Mouse (Mus musculus) ES-Bruce4 (cell line): ENCODE data around the gene Napepld.

Experiments
- CTCF ChIP-seq: IDR thresholded peaks from one replicate; pipeline ENCODE4 v1.8.1; 2011; ENCODE audit warnings: low read depth, low read length
- EP300 ChIP-seq: IDR thresholded peaks from 2 replicates; pipeline ENCODE4 v1.6.1; 2011; ENCODE audit warnings: low read depth, low read length; ENCODE audit not compliant: insufficient read depth
- POLR2A ChIP-seq: IDR thresholded peaks from one replicate; pipeline ENCODE4 v1.8.1; 2011; ENCODE audit warnings: low read length; ENCODE audit not compliant: insufficient read depth

DNA sequence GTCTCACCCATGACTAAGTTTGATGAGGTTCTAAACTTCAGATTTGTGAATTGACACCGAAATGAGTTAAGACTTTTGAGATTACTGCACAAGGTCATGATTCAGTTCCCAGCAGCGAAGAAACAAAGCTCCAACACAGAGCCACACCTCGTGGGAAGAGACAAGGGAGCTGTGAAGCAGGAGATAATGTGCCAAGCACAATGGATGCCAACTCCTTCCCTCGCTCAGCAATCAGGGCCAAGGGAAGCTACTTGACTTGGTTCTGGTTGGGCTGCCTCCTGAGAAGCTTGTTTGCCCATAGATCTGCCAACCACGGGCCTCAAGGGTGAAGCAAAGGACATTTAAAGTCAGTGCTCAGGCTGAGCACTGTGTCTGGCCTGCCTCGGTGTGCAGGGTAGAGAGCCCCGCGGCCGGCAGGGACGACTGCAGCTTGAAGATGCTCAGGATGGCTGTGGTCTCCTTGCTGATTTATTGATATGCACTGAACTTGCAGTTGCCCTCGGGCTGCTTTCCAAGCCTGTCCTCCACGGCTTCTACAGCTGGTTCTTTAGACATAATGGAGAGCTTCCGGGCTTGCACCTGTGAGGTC, 11.0 kb upstream of the Napepld start:
- TF ChIP-seq POLR2A (no peak), CTCF (no peak), EP300 (no peak)
